Mouse (Mus musculus) right cerebral cortex, postnatal 10 days (tissue): ENCODE measurements at regions not wholly inside any gene's neighbourhood (a gene's known extent, or its start where the extent isn't known, plus 50 kb on each side); places are given as distances from the start of the nearest gene placed in this dataset.

ENCODE experiments used
- DNase-seq, 2 experiments: peaks; one replicate each; pipeline ENCODE4 v3.0.0; 2021; ENCODE audit warnings: low spot score in 2 of 2

- DNase-seq = no peak
These were observed 678.8 kb upstream of the Sox9 start for GRCm38 (mm10) chr11:112103252-112103651.

DNA sequence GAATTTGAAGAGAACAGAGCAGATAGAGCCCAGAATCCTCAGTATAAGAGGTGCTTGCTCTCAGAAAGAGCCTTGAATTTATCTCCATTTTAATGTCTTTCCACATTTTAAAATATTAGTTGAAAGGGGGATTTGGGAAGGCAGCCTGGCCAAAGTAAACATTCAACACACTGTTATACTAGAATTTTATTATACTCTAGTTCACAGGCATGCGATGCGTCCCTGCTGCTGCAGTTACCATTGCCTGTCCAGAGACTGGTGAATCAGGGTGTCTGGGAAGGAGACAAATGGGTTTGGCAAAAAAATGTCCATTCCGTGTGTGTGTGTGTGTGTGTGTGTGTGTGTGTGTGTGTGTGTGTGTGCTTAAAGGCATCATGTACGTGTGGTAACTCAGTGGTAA is 675.1 kb upstream of the Sox9 start:
- peak in 1 of 2 experiments; percentile 22 for DNase-seq

GRCm38 (mm10) chr11:112107314-112107713 is 674.7 kb upstream of the Sox9 start:
- DNase-seq = peak; percentile 31 to 57

DNA sequence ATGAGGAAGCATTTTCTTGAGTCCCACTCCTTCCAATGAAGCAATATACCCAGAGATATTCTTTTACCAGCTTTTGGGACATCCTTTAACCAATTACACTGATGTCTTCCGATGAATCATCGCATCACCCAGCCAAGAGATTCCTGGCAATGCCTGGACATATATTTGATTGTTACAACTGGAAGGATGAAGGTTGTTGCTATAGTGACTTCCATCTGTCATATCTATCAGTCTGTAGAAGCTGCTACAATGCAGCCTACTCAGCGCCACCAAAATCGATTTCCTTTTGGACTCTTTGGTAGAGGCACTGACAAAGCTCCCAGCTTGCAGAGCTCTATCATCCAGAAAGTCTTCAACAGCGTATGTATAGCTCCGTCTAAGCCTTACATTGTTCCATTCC is 661.0 kb upstream of the Sox9 start:
- DNase-seq = peak in 1 of 2 experiments; percentile 25

DNA sequence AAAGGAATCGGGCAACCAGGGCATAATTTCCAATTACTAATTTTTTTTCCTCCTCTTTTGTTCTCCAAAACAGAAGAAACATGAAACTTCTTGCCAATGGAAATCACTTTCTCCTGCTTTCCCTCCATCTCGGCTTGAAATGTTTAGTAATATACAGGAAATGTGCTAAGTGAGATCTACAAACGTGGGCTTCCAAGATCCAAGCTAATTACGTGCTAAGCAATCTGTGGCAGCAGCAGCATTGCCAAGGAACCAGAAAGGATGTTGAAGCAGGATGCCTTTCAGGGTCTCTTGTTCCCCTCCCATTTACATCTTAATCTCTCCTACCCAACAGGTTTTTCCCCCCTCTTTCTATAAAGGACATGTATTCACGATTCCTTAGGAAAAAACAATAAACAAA is 660.2 kb upstream of the Sox9 start:
- DNase-seq = peak; percentile 49 to 67

DNA sequence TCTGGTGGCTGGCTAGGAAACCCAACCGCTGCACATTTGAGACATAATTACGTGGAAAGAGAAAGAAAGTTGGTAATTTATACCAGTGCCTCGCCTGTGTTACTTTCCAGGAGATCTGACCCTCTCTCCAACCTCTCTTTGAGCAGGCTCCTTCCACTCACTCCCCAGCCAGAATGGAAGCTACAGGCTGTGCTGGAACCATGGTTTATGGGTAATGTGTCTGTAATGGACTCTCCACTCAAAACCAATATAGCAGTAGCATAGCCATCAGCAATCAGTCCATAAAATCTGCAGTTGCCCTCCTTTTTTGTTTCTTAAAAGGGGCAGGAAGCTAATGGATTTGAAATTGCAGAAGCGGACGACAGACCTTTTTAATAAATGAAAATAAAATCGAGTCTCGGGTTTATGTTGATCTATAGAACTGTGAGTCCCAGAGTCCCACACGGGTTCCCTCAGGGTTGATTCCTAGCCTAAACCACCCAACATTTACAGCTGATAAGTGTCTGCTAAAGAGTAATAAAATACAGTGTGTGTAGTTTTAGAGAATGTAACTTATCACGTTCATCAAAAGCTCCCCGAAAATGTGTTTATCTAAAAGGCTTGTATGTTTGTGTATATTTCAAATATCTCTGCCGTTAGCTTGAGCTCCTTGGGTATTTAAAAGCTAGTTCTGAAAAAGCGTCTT is 656.6 kb upstream of the Sox9 start:
- no peak for DNase-seq

GRCm38 (mm10) chr11:112130090-112130489 is 651.9 kb upstream of the Sox9 start:
- no peak for DNase-seq

DNA sequence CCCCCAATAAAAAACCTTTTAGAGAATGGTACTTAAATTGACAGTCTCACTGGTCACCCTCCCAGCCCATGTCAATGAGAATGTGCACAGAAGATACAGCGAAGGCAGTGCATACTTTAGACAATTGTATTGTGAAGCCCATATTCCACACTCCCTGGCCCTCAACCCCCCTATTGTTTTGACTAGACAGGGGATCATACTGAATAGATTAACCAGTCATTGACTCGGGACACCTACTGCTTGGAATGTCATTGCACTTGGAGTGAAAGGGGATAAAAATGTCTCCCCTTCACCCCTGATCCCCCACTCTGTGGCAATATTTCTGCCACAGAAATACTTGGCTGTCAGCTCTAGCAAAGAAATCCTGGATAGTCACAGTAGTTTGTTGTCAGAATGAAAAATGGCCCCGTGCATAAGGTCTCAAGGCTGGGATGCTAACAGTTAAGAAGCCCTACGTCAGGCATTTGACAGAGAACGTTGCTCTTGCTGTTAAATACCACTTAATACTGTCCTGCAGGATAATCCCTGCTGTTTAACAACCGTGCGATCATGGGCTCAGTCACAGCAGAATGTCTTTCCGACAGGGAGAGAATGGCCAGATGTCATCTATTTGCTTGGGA is 644.5 kb upstream of the Sox9 start:
- DNase-seq = no peak

GRCm38 (mm10) chr11:112140058-112140457 is 642.0 kb upstream of the Sox9 start:
- DNase-seq = no peak

DNA sequence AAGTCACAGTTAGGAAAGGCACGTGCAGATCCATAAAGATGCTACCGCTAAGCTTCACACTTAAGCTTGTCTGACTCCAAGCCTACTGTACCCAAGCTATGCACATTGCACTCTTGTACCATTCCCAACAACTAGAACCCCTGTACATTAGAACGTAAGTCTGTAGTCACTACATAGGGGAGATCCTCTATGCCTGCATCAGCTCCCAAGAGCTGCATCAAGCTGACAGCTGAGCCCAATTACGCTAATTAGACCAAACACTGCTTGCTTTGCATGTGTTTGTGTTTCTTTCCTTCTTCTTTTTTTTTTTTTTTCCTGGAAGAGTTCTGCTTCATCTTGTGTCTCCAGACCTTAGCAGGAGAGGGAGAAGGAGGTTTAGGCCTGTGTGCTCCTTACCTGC is 641.5 kb upstream of the Sox9 start:
- DNase-seq = peak in 1 of 2 experiments; percentile 28

- DNase-seq = no peak
These were observed 641.1 kb upstream of the Sox9 start for GRCm38 (mm10) chr11:112140912-112141311.

GRCm38 (mm10) chr11:112152051-112152450 is 630.0 kb upstream of the Sox9 start:
- no peak for DNase-seq

GRCm38 (mm10) chr11:112153198-112153597 is 628.8 kb upstream of the Sox9 start:
- DNase-seq = no peak

DNA sequence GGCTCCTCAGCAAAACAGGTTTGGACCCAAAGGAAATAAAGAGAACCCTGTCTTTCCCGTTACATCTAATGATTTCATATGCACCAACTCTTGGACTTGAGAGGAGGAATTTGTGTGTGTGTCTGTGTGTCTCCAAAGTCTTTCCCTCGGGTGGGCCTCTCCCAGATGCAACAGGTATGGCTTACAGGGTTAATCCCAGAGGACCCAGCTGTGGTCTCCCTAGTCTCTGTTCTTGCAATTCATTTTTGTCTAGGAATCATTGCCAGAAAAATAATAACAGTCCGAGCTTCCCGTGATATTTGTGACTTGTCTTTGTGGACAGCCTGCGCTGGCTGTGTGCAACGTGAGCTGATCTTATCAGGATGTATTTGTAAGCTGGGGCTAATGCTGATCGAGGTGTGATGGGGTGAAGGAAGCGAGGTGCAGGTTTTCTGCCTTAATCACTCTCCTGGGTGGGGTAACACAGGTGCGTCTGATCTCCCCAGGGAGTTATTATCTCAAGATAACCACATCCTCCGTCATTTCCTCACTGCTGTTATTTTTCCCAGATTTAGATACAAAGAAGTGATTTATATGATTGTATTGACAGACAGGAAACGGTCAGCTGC is 627.2 kb upstream of the Sox9 start:
- DNase-seq = no peak

DNA sequence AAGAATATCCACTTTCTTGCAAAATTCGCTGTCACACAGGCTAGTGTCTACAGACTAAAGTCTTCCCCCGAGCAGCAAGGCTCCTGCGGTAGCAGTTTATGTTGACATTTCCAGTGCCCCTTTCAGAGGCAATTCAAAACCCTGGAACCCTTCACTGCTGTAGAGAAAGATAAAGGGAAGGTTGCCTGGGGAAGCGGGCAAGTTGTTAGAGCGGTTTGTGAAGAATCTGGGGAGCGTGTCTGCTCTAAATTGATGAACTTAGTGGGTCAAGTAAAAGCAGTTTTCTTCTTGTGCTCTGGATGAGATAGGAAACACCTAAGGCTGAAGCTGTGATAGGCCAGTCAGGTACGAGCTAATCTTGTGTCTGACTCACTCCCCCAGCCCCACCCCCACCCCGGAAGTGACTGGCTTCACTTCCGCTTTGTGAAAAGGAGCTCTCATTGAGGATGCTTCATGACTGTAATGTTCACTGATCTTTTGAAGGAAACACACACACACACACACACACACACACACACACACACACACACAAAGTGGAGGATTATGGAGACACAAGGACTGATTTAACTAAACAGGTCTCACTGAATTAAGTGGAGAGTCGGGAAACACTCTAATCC is 626.6 kb upstream of the Sox9 start:
- DNase-seq = no peak

GRCm38 (mm10) chr11:112163681-112164265 is 618.3 kb upstream of the Sox9 start:
- no peak for DNase-seq

DNA sequence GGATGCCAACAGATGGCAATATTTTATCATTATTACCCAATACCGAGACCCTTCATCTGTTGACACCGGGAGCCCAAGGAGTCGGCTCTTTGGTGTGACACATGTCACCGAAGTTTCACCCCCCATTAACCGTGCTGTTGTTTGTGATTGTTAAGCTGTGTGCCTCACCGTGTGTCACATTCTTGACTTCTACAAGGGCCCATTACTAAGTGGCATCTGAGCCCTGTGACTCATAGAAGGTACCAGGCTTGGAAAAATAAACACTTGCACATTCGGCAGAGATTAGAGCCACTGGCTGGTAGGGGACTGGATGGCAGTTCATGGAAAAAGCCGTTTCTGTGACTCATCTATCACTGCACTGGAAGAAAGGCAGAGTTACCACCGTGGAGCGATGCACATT is 608.4 kb upstream of the Sox9 start:
- DNase-seq = no peak

DNA sequence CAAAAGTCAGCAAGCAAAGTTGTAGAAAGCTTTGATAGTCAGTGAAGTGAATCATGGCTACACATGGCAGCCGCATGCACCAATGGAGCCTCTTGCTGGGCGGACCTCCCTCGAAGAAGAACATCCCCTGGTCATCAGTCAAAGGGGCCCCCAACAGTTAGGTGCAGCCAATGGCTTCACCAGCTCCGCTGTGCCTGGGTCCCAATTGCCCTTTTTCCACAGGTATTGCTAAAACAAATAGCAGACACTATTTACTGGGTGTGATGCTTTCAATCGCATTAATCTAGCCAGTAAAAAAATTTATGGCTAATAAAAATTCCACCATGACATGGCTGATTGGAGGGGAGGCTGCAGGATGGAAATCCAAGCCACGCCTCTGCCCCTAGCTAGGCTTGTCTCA is 606.7 kb upstream of the Sox9 start:
- DNase-seq = no peak

DNA sequence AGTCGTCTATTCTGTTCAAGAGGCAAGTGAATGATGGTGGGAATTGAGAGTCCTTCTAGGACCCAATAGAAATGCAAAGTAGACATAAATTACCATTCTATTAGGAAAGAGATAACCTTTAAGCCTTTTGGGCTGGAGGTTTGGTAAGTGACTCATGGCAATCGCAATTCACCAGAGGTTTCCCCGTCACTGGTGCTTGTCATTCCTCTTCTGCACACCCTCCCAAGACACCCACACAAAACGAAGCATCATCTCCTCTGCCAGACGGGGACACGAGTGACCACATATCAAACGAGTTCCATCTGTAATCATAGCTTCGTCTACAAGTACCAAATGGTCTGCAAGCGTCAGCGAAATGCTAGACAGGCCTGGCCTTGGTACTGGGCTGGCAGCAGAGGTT is 601.4 kb upstream of the Sox9 start:
- DNase-seq = no peak

- no peak for DNase-seq
These were observed 584.3 kb upstream of the Sox9 start for GRCm38 (mm10) chr11:112197620-112198268.

DNA sequence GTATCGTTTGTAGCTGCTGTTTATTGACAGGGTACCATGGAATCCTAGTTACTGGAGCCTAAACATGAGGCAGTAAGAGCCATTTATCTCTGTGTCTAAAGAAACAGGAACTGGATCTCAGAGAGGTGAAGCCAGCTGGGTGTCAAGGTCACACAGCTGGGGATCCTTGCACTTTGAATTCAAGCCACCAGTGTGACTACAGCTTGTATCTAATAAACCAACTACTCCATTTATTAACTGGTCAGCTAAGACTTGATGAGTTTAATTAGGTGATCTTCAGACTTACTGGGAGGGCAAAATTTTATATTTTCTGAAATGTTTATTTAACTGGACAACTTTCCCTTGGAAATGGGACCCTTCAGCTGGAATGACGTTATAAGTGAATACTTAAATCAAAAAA is 577.5 kb upstream of the Sox9 start:
- no peak for DNase-seq

- DNase-seq = peak; percentile 36 to 56
These were observed 572.6 kb upstream of the Sox9 start for GRCm38 (mm10) chr11:112209414-112209813.
